Mouse (Mus musculus) kidney, postnatal 14 days (tissue): Measurements from ENCODE around the gene Olfr470.
"Not testable (repeated sequence)": the region's sequence is repeated elsewhere in the genome, so short reads cannot be mapped to it uniquely, and the experiment has no call there.

Source experiments
- DNase-seq: peaks from one replicate; pipeline ENCODE4 v3.0.0; 2022; ENCODE audit warnings: mixed read lengths

Olfr470 gene

DNA sequence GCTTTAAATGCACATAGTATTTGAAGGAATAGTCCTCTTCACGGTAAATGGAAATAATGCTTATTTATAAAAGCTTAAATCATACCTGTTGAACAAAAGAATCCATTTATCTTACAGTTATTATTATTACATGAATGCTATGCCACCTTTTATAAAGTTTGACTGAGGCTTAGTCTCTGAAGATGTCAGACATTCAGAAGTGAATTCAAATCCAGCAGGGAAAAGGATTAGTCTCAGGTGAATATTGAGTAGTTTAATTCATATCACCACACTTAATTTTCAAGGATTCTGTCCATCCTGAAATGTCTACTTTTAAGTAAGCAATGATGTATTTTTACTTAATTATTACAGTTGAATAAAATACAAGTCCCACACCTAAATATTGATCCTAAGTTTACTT lies at the start of gene Olfr470:
Gene Olfr470 (minus strand): TSS at position 101 of the 400 bp plus-strand sequence.
- DNase-seq, result not testable (repeated sequence)

DNA sequence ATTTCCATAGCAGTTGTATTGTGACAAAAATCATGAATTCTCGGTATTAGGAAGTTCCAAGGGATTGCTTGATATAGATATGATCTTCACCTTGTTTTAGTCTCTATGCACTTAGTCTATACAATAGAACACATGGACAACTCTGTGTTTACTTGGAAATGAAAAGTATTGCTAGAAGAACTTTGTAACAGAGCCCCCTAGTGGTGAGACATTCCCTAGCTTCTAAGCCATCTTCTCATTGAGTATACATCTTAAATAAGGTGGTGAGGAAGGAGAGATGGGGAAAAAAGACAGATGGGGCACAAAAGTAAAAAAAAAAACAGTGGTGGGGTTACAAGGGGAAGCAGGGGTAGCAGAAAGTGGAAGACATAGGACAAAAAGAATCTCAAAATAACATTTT lies 5.6 kb downstream of the Olfr470 start:
- DNase-seq, result no peak

DNA sequence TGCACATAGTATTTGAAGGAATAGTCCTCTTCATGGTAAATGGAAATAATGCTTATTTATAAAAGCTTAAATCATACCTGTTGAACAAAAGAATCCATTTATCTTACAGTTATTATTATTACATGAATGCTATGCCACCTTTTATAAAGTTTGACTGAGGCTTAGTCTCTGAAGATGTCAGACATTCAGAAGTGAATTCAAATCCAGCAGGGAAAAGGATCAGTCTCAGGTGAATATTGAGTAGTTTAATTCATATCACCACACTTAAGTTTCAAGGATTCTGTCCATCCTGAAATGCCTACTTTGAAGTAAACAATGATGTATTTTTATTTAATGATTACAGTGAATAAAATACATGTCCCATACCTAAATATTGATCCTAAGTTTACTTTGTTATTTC lies 21.8 kb downstream of the Olfr470 start, which contains the start of gene Olfr469:
Gene Olfr469 (minus strand): TSS at position 101 of the 400 bp plus-strand sequence.
- DNase-seq, result not testable (repeated sequence)

GRCm38 (mm10) chr7:107823867-107824266 lies 23.4 kb downstream of the Olfr470 start:
- not testable (repeated sequence) for DNase-seq

DNA sequence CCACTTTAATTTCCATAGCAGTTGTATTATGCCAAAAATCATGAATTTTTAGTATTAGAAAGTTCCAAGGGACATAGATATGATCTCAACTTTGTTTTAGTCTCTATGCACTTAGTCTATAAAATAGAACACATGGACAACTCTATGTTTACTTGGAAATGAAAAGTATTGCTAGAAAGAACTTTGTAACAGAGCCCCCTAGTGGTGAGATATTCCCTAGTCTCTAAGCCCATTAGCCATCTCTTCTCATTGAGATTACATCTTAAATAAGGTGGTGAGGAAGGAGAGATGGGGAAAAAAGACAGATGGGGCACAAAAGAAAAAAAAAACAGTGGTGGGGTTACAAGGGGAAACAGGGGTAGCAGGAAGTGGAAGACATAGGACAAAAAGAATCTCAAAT lies 27.8 kb downstream of the Olfr470 start:
- no peak for DNase-seq

- no peak for DNase-seq
Measured at GRCm38 (mm10) chr7:107811963-107812362, 35.3 kb downstream of the Olfr470 start, which contains the start of gene Olfr467. TSS of gene Olfr467 (plus strand) at chr7:107812263.

DNA sequence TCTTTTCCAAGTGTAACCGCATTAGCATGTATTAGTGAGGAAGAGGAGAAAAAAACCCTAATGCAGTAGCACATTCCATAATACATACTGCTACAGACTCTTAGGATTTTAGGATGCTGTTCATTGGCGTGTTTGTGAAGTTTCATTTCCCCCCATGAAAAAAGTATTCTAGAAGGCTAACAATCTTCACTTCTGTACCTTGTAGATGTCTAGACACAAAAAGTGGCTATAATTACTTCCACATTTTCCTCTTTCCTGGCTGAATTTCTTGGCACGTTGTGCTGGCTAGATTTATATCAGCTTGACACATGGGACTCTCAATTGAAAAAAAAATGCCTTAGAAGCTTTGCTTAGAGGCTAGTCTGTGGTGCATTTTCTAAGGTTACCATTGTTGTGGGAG lies 45.2 kb downstream of the Olfr470 start:
- no peak for DNase-seq

DNA sequence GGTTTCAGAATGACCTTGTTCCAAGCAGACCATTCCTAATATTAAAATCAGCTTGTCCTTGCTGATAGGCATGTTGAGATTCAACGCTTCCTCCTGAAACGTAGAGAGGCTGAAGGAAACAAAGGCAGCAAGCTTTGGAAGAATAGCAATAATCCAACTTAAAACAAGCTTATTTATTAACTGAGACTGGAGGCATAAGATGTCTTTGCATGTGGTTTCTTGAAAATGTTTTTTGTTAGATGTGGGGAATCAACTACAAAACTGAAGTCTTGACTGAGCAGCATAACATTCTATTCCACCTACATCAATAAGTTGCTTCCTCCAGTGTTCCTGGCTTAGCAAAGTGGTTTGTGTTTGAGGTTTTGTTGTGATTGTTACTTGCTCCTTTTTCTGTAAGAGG lies 46.2 kb downstream of the Olfr470 start, which contains the start of gene Ovch2:
Gene Ovch2 (minus strand): TSS at position 101 of the 400 bp plus-strand sequence.
- no peak for DNase-seq

DNA sequence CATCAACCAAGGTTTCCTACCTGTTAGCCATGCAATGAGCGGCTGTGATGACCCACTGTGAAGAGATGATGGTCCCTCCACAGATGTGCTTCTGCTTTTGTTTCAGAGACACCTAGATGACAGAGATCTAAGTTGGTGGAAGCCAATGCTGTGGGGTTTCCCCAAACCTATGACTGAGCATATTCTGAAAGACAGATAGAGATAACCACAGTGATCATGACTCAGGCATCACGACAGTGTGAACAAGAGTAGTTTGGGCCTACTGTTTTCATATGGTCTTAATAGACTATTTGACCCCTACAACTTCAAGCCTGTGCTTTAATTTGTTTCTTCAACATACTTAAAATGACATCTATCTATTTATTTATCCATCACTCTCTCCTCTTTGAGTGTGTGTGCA lies 50.8 kb downstream of the Olfr470 start:
- no peak for DNase-seq
